Mouse (Mus musculus) adrenal gland, adult 10 weeks (tissue): Measurements from ENCODE around the gene Casp7. TPM values are rescaled to one million over a fixed set of nuclear protein-coding genes. Genes with fewer than 3 reads are reported as not detected.

Source experiments
- polyA plus RNA-seq: library from polyadenylated mRNA; stranded (reverse); fragments of 350-450 nt; fragmentation: Illumina TruSeq; extraction: RNeasy Lipid Tissue Mini Kit (QIAGEN cat#74804); gene quantifications from one replicate; pipeline ENCODE4 v1.2.3, GENCODE M21; 2014; ENCODE audit warnings: low read depth, low replicate concordance

Gene Casp7
- polyA plus RNA-seq, result 7.3 TPM

GRCm38 (mm10) chr19:56396669-56397621 is at the start of gene Casp7:
Gene Casp7, plus strand, starts transcription at chr19:56397129.

DNA sequence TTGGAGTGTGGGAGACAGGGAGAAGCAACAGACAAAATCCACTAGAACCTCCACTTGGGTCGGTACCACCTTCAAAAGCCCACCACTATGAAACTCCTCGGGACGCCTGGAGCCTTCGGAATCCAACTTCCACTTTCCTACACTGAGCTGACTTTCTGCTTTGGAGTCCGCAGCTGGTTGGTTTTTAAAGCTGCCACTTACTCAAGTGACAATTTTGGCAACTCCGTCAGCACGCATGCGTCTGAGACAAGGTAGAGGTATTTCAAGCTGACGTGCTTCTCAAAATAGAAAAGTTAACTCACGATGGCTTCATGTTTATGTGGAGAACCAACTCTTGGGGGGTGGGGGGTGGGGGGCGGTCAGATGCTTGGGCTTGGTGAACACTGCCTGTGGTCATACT is 7.0 kb upstream of the Casp7 start, which contains the start of gene Nrap:
TSS of gene Nrap (minus strand) at position 159 of the 400 bp plus-strand sequence.

DNA sequence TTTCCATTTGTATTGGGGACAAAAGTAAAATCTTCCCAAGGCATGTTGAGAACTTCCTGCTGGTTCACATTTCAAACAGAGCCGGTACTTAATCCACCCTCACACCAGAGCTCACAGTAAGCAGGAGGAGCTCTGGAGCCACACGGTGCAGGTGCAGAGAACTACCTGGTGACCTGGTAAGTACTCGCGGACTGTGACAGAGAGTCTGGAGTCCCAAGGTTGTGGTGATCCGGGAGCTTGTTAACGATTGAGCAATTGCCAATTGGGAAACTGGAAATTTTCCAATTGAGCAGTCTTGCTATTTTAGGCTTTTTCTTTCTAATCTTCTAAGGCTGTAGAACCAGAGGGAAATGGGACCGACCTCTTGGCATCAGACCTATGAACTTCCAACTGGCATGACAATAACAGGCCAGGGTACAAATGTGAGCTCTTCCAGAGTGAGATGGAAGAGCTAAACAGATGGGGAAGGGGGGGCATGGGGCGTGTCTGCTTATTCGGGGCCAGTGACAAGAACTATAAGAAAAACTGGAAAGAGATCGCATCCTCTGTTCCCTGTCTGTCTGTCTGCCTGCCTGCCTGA is 64.7 kb downstream of the Casp7 start, which contains the start of gene Plekhs1:
TSS of gene Plekhs1 (plus strand) at position 119 of the 580 bp plus-strand sequence.

Other genes starting within 250 kb of the Casp7 start
- not detected for gene Habp2, start 110.0 kb upstream of the Casp7 start, polyA plus RNA-seq
- 0.35 TPM for gene Nrap, start 7.1 kb upstream of the Casp7 start, polyA plus RNA-seq
- not detected for gene Plekhs1, start 64.5 kb downstream of the Casp7 start, polyA plus RNA-seq
- 50.8 TPM for gene Dclre1a, start 151.1 kb downstream of the Casp7 start, polyA plus RNA-seq
- 17.2 TPM for gene Nhlrc2, start 151.1 kb downstream of the Casp7 start, polyA plus RNA-seq